Mouse (Mus musculus) neural tube, embryonic 13.5 days (tissue): ENCODE measurements around the gene Camsap1. TPM values are rescaled to one million over a fixed set of nuclear protein-coding genes. Genes with fewer than 3 reads are reported as not detected.
A peak's percentile ranks its signal among the peaks of the same experiment; 100 is the strongest.

Experiments used
- ATAC-seq: fragments of 200-750 bp; cut with Nextera tagmentation; 2 replicates; pipeline ENCODE4 v1.8.0; 2017; ENCODE audit warnings: low read depth, mild to moderate bottlenecking, moderate TSS enrichment, moderate library complexity
- H3K27ac ChIP-seq: fragments of 300-500 bp; sonication (generic); replicated peaks from 2 replicates; pipeline ENCODE4 v1.5.1; 2015; ENCODE audit warnings: moderate library complexity, mild to moderate bottlenecking, inconsistent platforms
- H3K27me3 ChIP-seq: fragments of 300-500 bp; sonication (generic); 2 replicates; pipeline ENCODE4 v1.6.1; 2015; ENCODE audit warnings: mild to moderate bottlenecking, inconsistent platforms
- H3K36me3 ChIP-seq: fragments of 300-500 bp; sonication (generic); 2 replicates; pipeline ENCODE4 v1.6.1; 2015; ENCODE audit warnings: mild to moderate bottlenecking, inconsistent platforms
- H3K4me1 ChIP-seq: fragments of 300-500 bp; sonication (generic); replicated peaks from 2 replicates; pipeline ENCODE4 v1.6.1; 2015; ENCODE audit warnings: inconsistent platforms
- H3K4me2 ChIP-seq: fragments of 300-500 bp; sonication (generic); 2 replicates; pipeline ENCODE4 v1.6.1; 2015; ENCODE audit warnings: inconsistent platforms, mild to moderate bottlenecking, moderate library complexity
- H3K4me3 ChIP-seq: fragments of 300-500 bp; sonication (generic); 2 replicates; pipeline ENCODE4 v1.5.1; 2015; ENCODE audit warnings: mild to moderate bottlenecking, inconsistent platforms
- H3K9ac ChIP-seq: fragments of 300-500 bp; sonication (generic); 2 replicates; pipeline ENCODE4 v1.6.1; 2015; ENCODE audit warnings: moderate library complexity, mild to moderate bottlenecking, inconsistent platforms
- H3K9me3 ChIP-seq: fragments of 300-500 bp; sonication (generic); 2 replicates; pipeline ENCODE4 v1.6.1; 2016; ENCODE audit warnings: inconsistent platforms
- WGBS: fragments of 180-500 bp; shearing (Covaris S2); methylation state at CpG from one replicate; pipeline ENCODE4 v1.1.7; 2015; 5-methylcytosine and 5-hydroxymethylcytosine counted together
- polyA plus RNA-seq: library from polyadenylated mRNA; unstranded; fragments of >200 nt; fragmentation: Nextera tagmentation; extraction: Ambion mirVana; gene quantifications from 2 replicates; pipeline ENCODE4 v1.2.1, GENCODE M21; 2015

Gene Camsap1
- polyA plus RNA-seq, 1 experiment from 2014 or later: 61.4 TPM

- no peak for ATAC-seq
- no peak overlapping the region for H3K9ac ChIP-seq
- peaks cover 9% of the 10 kb centered on the region; the same call in 1 of the 2 replicates for H3K4me1 ChIP-seq
- H3K4me2 ChIP-seq: no peak overlapping the region
- H3K27ac ChIP-seq: no peak overlapping the region
- no peak overlapping the region for H3K4me3 ChIP-seq
- H3K27me3 ChIP-seq: no peaks in the 10 kb centered on the region
- 90% methylated on average over 2 of the region's 2 CpGs for WGBS
- no peaks in the 10 kb centered on the region for H3K9me3 ChIP-seq
- 0 out of 2 replicates have a peak, but pooled peaks cover 10% of the 10 kb centered on the region for H3K36me3 ChIP-seq
Measured at GRCm38 (mm10) chr2:25918408-25918807, 64.7 kb downstream of the Camsap1 start.

GRCm38 (mm10) chr2:25914821-25915220, 68.3 kb downstream of the Camsap1 start:
- H3K9ac ChIP-seq: no peak overlapping the region
- 85% methylated on average over 5 of the region's 5 CpGs for WGBS
- no peaks in the 10 kb centered on the region for H3K9me3 ChIP-seq
- H3K4me1 ChIP-seq: peaks cover 2% of the 10 kb centered on the region; the same call in 1 of the 2 replicates
- no peak for ATAC-seq
- no peak overlapping the region for H3K27ac ChIP-seq
- no peaks in the 10 kb centered on the region for H3K27me3 ChIP-seq
- no peak overlapping the region for H3K4me3 ChIP-seq
- no peak overlapping the region for H3K4me2 ChIP-seq
- no peaks in the 10 kb centered on the region for H3K36me3 ChIP-seq

- Histone ChIP-seq H3K27me3 (no peaks in the 10 kb centered on the region), H3K9ac (no peak overlapping the region), H3K27ac (no peak overlapping the region), H3K36me3 (no peaks in the 10 kb centered on the region), H3K4me3 (no peak overlapping the region), H3K9me3 (no peaks in the 10 kb centered on the region), H3K4me1 (no peaks in the 10 kb centered on the region), H3K4me2 (no peak overlapping the region)
- no peak for ATAC-seq
- WGBS: 80% methylated on average over 4 of the region's 4 CpGs
Measured at GRCm38 (mm10) chr2:25914201-25914600, 68.9 kb downstream of the Camsap1 start.

GRCm38 (mm10) chr2:25913247-25913646, 69.8 kb downstream of the Camsap1 start:
- 50% methylated on average over 2 of the region's 2 CpGs for WGBS
- no peak for ATAC-seq

GRCm38 (mm10) chr2:25909872-25910271, 73.2 kb downstream of the Camsap1 start:
- Histone ChIP-seq H3K9me3 (no peaks in the 10 kb centered on the region), H3K4me3 (no peak overlapping the region), H3K36me3 (no peaks in the 10 kb centered on the region), H3K4me2 (no peak overlapping the region), H3K4me1 (no peaks in the 10 kb centered on the region), H3K27ac (no peak overlapping the region), H3K27me3 (no peaks in the 10 kb centered on the region), H3K9ac (no peak overlapping the region)
- no peak for ATAC-seq
- WGBS: 86% methylated on average over 12 of the region's 12 CpGs

More at GRCm38 (mm10) chr2:25913247-25913646, 69.8 kb downstream of the Camsap1 start:
- Histone ChIP-seq H3K9ac (no peak overlapping the region), H3K4me3 (no peak overlapping the region), H3K4me1 (no peaks in the 10 kb centered on the region), H3K4me2 (no peak overlapping the region), H3K9me3 (no peaks in the 10 kb centered on the region), H3K27ac (no peak overlapping the region), H3K27me3 (no peaks in the 10 kb centered on the region), H3K36me3 (no peaks in the 10 kb centered on the region)

- H3K4me2 ChIP-seq: no peak overlapping the region
- H3K4me1 ChIP-seq: no peaks in the 10 kb centered on the region
- no peak overlapping the region for H3K9ac ChIP-seq
- no peak overlapping the region for H3K27ac ChIP-seq
- no peaks in the 10 kb centered on the region for H3K9me3 ChIP-seq
- no peak overlapping the region for H3K4me3 ChIP-seq
- ATAC-seq: no peak
- H3K27me3 ChIP-seq: no peaks in the 10 kb centered on the region
- H3K36me3 ChIP-seq: no peaks in the 10 kb centered on the region
- 87% methylated on average over 9 of the region's 9 CpGs for WGBS
Measured at GRCm38 (mm10) chr2:25898970-25899369, 84.1 kb downstream of the Camsap1 start.

GRCm38 (mm10) chr2:25892440-25892839, 90.6 kb downstream of the Camsap1 start:
- 85% methylated on average over 7 of the region's 7 CpGs for WGBS
- no peak for ATAC-seq

GRCm38 (mm10) chr2:25888144-25888543, 94.9 kb downstream of the Camsap1 start:
- WGBS: 60% methylated on average over 5 of the region's 5 CpGs

More at GRCm38 (mm10) chr2:25892440-25892839, 90.6 kb downstream of the Camsap1 start:
- Histone ChIP-seq H3K4me1 (no peaks in the 10 kb centered on the region), H3K27me3 (no peaks in the 10 kb centered on the region), H3K4me3 (no peak overlapping the region), H3K27ac (no peak overlapping the region), H3K36me3 (no peaks in the 10 kb centered on the region), H3K9ac (no peak overlapping the region), H3K9me3 (no peaks in the 10 kb centered on the region), H3K4me2 (no peak overlapping the region)

GRCm38 (mm10) chr2:25887226-25887625, 95.9 kb downstream of the Camsap1 start:
- no peak for ATAC-seq

More at GRCm38 (mm10) chr2:25888144-25888543, 94.9 kb downstream of the Camsap1 start:
- Histone ChIP-seq H3K4me3 (no peak overlapping the region), H3K9me3 (no peaks in the 10 kb centered on the region), H3K27ac (no peak overlapping the region), H3K36me3 (no peaks in the 10 kb centered on the region), H3K27me3 (no peaks in the 10 kb centered on the region), H3K4me1 (no peaks in the 10 kb centered on the region), H3K4me2 (no peak overlapping the region), H3K9ac (no peak overlapping the region)
- no peak for ATAC-seq

GRCm38 (mm10) chr2:25884756-25885155, 98.3 kb downstream of the Camsap1 start:
- H3K27me3 ChIP-seq: peaks cover 5% of the 10 kb centered on the region; the same call in 1 of the 2 replicates
- no peaks in the 10 kb centered on the region for H3K36me3 ChIP-seq
- no peaks in the 10 kb centered on the region for H3K4me1 ChIP-seq
- no peak overlapping the region for H3K27ac ChIP-seq
- no peaks in the 10 kb centered on the region for H3K9me3 ChIP-seq
- no peak for ATAC-seq
- WGBS: 82% methylated on average over 3 of the region's 3 CpGs
- H3K4me2 ChIP-seq: no peak overlapping the region
- H3K4me3 ChIP-seq: no peak overlapping the region
- H3K9ac ChIP-seq: no peak overlapping the region

More at GRCm38 (mm10) chr2:25887226-25887625, 95.9 kb downstream of the Camsap1 start:
- H3K4me2 ChIP-seq: no peak overlapping the region
- no peak overlapping the region for H3K4me3 ChIP-seq
- H3K9me3 ChIP-seq: no peaks in the 10 kb centered on the region
- no peak overlapping the region for H3K27ac ChIP-seq
- WGBS: 67% methylated on average over 8 of the region's 8 CpGs
- no peaks in the 10 kb centered on the region for H3K27me3 ChIP-seq
- no peaks in the 10 kb centered on the region for H3K4me1 ChIP-seq
- no peak overlapping the region for H3K9ac ChIP-seq
- H3K36me3 ChIP-seq: no peaks in the 10 kb centered on the region

GRCm38 (mm10) chr2:25882276-25882675, 100.8 kb downstream of the Camsap1 start:
- peaks cover 29% of the 10 kb centered on the region for H3K27me3 ChIP-seq
- ATAC-seq: no peak

GRCm38 (mm10) chr2:25879061-25879460, 104.0 kb downstream of the Camsap1 start:
- H3K9me3 ChIP-seq: no peaks in the 10 kb centered on the region
- 67% methylated on average over 4 of the region's 4 CpGs for WGBS
- no peaks in the 10 kb centered on the region for H3K36me3 ChIP-seq
- H3K4me2 ChIP-seq: no peak overlapping the region
- peaks cover 27% of the 10 kb centered on the region for H3K4me1 ChIP-seq
- peaks cover 36% of the 10 kb centered on the region for H3K27me3 ChIP-seq
- no peak overlapping the region for H3K9ac ChIP-seq
- ATAC-seq: no peak
- no peak overlapping the region for H3K4me3 ChIP-seq
- no peak overlapping the region for H3K27ac ChIP-seq

More at GRCm38 (mm10) chr2:25882276-25882675, 100.8 kb downstream of the Camsap1 start:
- H3K9ac ChIP-seq: no peak overlapping the region
- no peak overlapping the region for H3K4me2 ChIP-seq
- H3K9me3 ChIP-seq: no peaks in the 10 kb centered on the region
- H3K36me3 ChIP-seq: no peaks in the 10 kb centered on the region
- no peak overlapping the region for H3K4me3 ChIP-seq
- H3K4me1 ChIP-seq: peaks cover 20% of the 10 kb centered on the region
- WGBS: 47% methylated on average over 1 of the region's 1 CpGs
- no peak overlapping the region for H3K27ac ChIP-seq

- Histone ChIP-seq H3K4me2 (peak overlapping the region; percentile 73), H3K9ac (peak overlapping the region; percentile 81), H3K27ac (no peak overlapping the region), H3K4me3 (peak overlapping the region; percentile 56), H3K27me3 (peaks cover 36% of the 10 kb centered on the region), H3K36me3 (no peaks in the 10 kb centered on the region), H3K9me3 (no peaks in the 10 kb centered on the region), H3K4me1 (peaks cover 27% of the 10 kb centered on the region)
- ATAC-seq: no peak
- WGBS: 78% methylated on average over 2 of the region's 2 CpGs
Measured at GRCm38 (mm10) chr2:25878516-25878915, 104.6 kb downstream of the Camsap1 start.
